Mouse (Mus musculus): ENCODE measurements around the gene Crim1. TPM values are rescaled to one million over a fixed set of nuclear protein-coding genes. Genes with fewer than 3 reads are reported as not detected.

The Crim1 gene
- 5.3 and 10.4 TPM in 2 replicates for polyA plus RNA-seq (2012)

DNA sequence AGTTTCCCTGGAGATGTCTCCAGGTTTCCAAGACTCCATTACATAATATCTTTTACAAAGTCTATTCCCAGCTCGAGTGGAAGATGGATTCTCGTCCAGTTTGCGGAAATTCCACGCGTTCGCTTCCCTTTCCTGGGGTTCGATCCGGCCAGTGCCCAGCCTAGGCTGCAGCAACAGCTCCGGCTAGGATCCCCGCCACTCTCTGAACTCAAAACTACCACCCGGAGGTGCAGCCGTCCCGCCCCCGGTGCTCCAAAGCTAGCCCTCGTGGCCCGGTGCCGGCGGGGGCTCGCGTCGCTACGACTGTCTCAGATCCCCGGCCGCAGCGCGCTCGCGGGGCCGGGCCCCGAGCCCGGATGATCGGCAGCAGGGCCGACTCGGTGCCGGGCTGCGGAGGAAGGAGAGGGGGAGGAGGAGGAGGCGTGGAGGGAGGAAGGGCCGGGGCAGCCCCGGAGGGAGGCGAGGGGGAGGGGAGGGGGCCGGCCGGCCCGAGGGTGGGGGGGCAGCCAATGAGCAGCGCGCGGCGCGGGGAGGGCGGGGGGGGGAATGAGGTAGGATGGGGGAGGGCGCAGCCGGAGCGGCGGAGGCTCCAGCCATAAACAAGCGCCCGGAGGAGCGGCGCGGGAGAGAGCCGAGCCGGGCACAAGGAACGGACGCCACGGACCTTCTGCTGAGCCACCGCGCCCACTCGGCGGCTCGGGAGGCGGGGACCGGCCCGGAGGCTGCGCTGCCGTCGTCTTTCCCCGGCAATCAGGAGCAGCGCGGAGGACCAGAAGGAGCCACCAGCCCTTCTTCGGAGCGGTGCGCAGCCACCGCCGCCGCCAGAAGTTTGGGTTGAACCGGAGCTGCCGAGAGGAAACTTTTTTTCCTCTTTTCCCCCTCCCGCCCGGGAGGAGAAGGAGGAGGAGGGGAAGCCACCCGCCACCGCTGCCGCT is at the start of gene Crim1:
TSS of gene Crim1 (plus strand) at position 623 of the 935 bp plus-strand sequence.

DNA sequence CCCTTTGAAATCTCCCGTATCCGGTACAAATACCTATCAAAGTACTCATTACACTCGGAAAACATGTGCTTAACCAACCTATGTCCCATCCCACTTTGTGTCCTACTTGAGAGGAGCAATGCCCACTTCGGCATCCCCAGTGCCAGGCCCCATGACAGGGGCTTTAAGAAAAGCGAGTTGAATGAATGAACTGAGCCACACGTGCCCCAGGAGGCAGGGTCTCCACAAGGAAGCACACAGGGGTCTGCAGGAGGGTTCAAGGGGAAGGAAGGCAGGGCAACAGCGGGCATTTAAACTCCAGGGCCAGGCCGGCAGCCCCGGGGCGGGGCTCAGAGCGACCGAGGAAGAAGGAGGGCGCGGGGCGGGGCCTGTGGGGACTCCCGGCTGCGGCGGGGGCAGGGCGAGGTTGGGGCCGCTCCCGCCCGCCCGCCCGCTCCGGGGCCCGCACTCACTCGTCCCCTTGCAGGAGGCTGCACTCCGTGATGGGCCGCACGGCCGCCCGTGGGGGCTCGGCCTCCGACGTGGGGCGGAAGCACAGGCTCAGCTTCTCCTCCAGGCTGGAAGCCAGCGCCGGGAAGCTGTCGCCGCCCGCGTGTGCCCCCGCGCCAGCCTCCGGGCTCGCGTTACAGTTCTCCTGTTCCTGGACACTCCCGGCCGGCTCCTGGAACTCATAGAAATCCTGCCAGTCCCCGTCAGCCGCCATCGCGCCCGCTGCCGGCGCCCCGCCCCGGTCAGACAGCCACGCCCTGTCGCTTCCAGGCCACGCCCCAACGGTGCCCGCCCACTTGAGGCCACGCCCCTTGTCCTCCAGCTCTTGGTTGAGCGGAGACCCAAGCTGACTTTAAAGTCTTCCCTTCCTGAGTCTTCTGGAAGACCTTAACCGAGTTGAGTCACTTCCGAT is 217.6 kb downstream of the Crim1 start, which contains the start of gene Fez2:
TSS of gene Fez2 (minus strand) at position 772 of the 901 bp plus-strand sequence.

Other genes starting within 250 kb of the Crim1 start
- 4.2 and 5.8 TPM in 2 replicates for gene Fez2, start 217.9 kb downstream of the Crim1 start, polyA plus RNA-seq (2012)